Mouse (Mus musculus) kidney, adult 2 months (tissue): ENCODE results near the gene Lrpprc. TPM values are rescaled to one million over a fixed set of nuclear protein-coding genes. Genes with fewer than 3 reads are reported as not detected.

Source experiments
- DNase-seq: peaks from one replicate; pipeline ENCODE4 v3.0.0; 2021
- H3K27ac ChIP-seq: fragments of 200-500 bp; 2 replicates; pipeline ENCODE4 v1.5.1; 2012; ENCODE audit warnings: low read depth, low read length, control low read depth, inconsistent platforms; ENCODE audit not compliant: insufficient read depth
- H3K27me3 ChIP-seq: fragments of 200-500 bp; replicated peaks from 2 replicates; pipeline ENCODE4 v1.6.1; 2012; ENCODE audit warnings: mild to moderate bottlenecking, moderate library complexity, low read length, inconsistent platforms; ENCODE audit not compliant: control insufficient read depth, insufficient read depth
- H3K36me3 ChIP-seq: fragments of 200-500 bp; 2 replicates; pipeline ENCODE4 v1.6.1; 2012; ENCODE audit warnings: mild to moderate bottlenecking, moderate library complexity, low read length, inconsistent platforms; ENCODE audit not compliant: control insufficient read depth, insufficient read depth
- H3K4me1 ChIP-seq: fragments of 200-500 bp; 2 replicates; pipeline ENCODE4 v1.6.1; 2011; ENCODE audit warnings: low read length; ENCODE audit not compliant: control insufficient read depth, insufficient read depth
- H3K4me3 ChIP-seq: fragments of 200-500 bp; 2 replicates; pipeline ENCODE4 v1.5.1; 2011; ENCODE audit warnings: mild to moderate bottlenecking, low read depth, low read length, control low read depth; ENCODE audit not compliant: insufficient read depth
- CTCF ChIP-seq: fragments of 200-500 bp; conservative IDR thresholded peaks from 2 replicates; pipeline ENCODE4 v1.5.1; 2011; ENCODE audit warnings: low read depth, mild to moderate bottlenecking, control low read depth, low read length, moderate library complexity, mixed read lengths; ENCODE audit not compliant: insufficient read depth, insufficient read length
- POLR2A ChIP-seq: fragments of 200-500 bp; IDR thresholded peaks from one replicate; pipeline ENCODE4 v1.6.1; 2011; ENCODE audit warnings: low read depth, low read length, control low read depth
- WGBS: fragments of 180-500 bp; shearing (Covaris S2); methylation state at CpG from one replicate; pipeline ENCODE4 v1.1.7; 2018; 5-methylcytosine and 5-hydroxymethylcytosine counted together
- polyA plus RNA-seq: library from polyadenylated mRNA; depleted of rRNA; stranded (reverse); fragments of >200 nt; gene quantifications from 2 replicates; pipeline ENCODE4 v1.2.3, GENCODE M21; 2012

Lrpprc gene
- polyA plus RNA-seq, 1 experiment, result 25.3 TPM

GRCm38 (mm10) chr17:84717416-84717815 is 73.2 kb downstream of the Lrpprc start:
- TF ChIP-seq CTCF, result no peak
- no peak for TF ChIP-seq POLR2A
- no peaks in the 10 kb centered on the region for H3K27me3 ChIP-seq
- 91% methylated on average over 5 of the region's 5 CpGs for WGBS
- H3K4me1 ChIP-seq, result no peaks in the 10 kb centered on the region
- H3K27ac ChIP-seq, result no peak overlapping the region
- no peak for DNase-seq
- no peak overlapping the region for H3K4me3 ChIP-seq
- H3K36me3 ChIP-seq, result peaks cover 7% of the 10 kb centered on the region

GRCm38 (mm10) chr17:84716252-84716872 is 74.2 kb downstream of the Lrpprc start:
- WGBS, result 85% methylated on average over 16 of the region's 16 CpGs
- no peak for DNase-seq
- Histone ChIP-seq H3K4me3 (no peak overlapping the region), H3K27me3 (no peaks in the 10 kb centered on the region), H3K36me3 (peaks cover 5% of the 10 kb centered on the region), H3K27ac (no peak overlapping the region), H3K4me1 (no peaks in the 10 kb centered on the region)
- no peak for TF ChIP-seq POLR2A
- TF ChIP-seq CTCF, result no peak

- Histone ChIP-seq H3K27ac (no peak overlapping the region), H3K4me3 (no peak overlapping the region), H3K27me3 (no peaks in the 10 kb centered on the region), H3K36me3 (peaks cover 5% of the 10 kb centered on the region), H3K4me1 (no peaks in the 10 kb centered on the region)
- 43% methylated on average over 4 of the region's 4 CpGs for WGBS
- DNase-seq, result no peak
- no peak for TF ChIP-seq CTCF
- TF ChIP-seq POLR2A, result no peak
Observed at GRCm38 (mm10) chr17:84714930-84715329, 75.7 kb downstream of the Lrpprc start.

GRCm38 (mm10) chr17:84713563-84714164 is 76.9 kb downstream of the Lrpprc start:
- no peak overlapping the region for H3K4me3 ChIP-seq
- no peak overlapping the region for H3K27ac ChIP-seq
- H3K4me1 ChIP-seq, result no peaks in the 10 kb centered on the region
- H3K27me3 ChIP-seq, result no peaks in the 10 kb centered on the region
- WGBS, result 76% methylated on average over 18 of the region's 18 CpGs
- H3K36me3 ChIP-seq, result peaks cover 5% of the 10 kb centered on the region
- no peak for DNase-seq
- TF ChIP-seq CTCF (no peak), POLR2A (no peak)

GRCm38 (mm10) chr17:84709403-84709851 is 81.2 kb downstream of the Lrpprc start:
- Histone ChIP-seq H3K27me3 (no peaks in the 10 kb centered on the region), H3K27ac (no peak overlapping the region), H3K4me1 (no peaks in the 10 kb centered on the region), H3K36me3 (peaks cover 5% of the 10 kb centered on the region), H3K4me3 (no peak overlapping the region)
- peak; percentile 7 for DNase-seq
- TF ChIP-seq CTCF, result no peak
- no peak for TF ChIP-seq POLR2A
- 83% methylated on average over 17 of the region's 17 CpGs for WGBS

GRCm38 (mm10) chr17:84708818-84709217 is 81.8 kb downstream of the Lrpprc start:
- WGBS, result 87% methylated on average over 7 of the region's 7 CpGs
- H3K36me3 ChIP-seq, result peaks cover 5% of the 10 kb centered on the region
- no peak for TF ChIP-seq POLR2A
- no peak for TF ChIP-seq CTCF
- no peaks in the 10 kb centered on the region for H3K4me1 ChIP-seq
- H3K27ac ChIP-seq, result no peak overlapping the region
- DNase-seq, result no peak
- no peaks in the 10 kb centered on the region for H3K27me3 ChIP-seq
- no peak overlapping the region for H3K4me3 ChIP-seq

- H3K4me3 ChIP-seq, result no peak overlapping the region
- 63% methylated on average over 4 of the region's 4 CpGs for WGBS
- no peaks in the 10 kb centered on the region for H3K27me3 ChIP-seq
- no peak overlapping the region for H3K27ac ChIP-seq
- peaks cover 4% of the 10 kb centered on the region for H3K36me3 ChIP-seq
- H3K4me1 ChIP-seq, result no peaks in the 10 kb centered on the region
- no peak for DNase-seq
- TF ChIP-seq CTCF, result peak; percentile 31; the same call in 1 of the 2 replicates
- TF ChIP-seq POLR2A, result no peak
Observed at GRCm38 (mm10) chr17:84707407-84707806, 83.2 kb downstream of the Lrpprc start.
